Mouse (Mus musculus): ENCODE data around the gene Tmem214. TPM values are rescaled to one million over a fixed set of nuclear protein-coding genes. Genes with fewer than 3 reads are reported as not detected.

Gene Tmem214
- total RNA-seq, 2 experiments from 2014 or later = 65.5 to 71.3 TPM

- no peak for DNase-seq (ENCODE audit: low spot score in 2 of 2)
- intact Hi-C loops (cut with DNase I) = no loop called here
These were observed 44.3 kb downstream of the Tmem214 start for GRCm38 (mm10) chr5:30912156-30912555.

- intact Hi-C loops (cut with DNase I) = no loop called here
- no peak for DNase-seq (ENCODE audit: low spot score in 2 of 2)
These were observed 45.4 kb downstream of the Tmem214 start, which contains the start of gene Emilin1 for GRCm38 (mm10) chr5:30913060-30913841. Gene Emilin1 (plus strand): TSS chr5:30913402.

DNA sequence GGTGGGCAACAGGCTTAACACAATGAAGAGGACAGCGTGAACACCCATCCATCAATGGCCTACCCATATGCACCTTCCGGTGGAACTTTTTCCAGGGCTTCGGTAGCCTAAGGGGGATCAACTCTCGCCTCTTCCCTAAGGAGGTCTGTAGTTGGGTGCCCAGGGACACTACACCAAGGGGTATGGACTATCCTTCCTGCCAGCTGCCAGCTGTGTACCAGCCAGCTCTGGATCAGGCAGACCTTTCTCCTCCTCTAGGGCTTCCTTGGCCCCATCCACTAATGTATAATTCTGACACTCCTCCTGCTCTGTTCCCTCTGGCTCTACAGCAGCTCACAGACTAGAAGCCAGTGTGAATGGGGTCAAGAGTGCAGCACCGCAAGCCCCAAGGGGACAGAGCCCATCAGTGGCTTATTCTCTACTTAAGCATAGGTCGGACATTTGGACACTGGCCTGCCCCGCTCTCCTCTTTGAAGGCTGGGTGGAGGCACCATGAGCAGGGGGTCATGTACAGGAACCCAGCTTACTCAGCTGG lies 46.4 kb downstream of the Tmem214 start:
- intact Hi-C loops (cut with DNase I) = no loop called here
- no peak for DNase-seq (ENCODE audit: low spot score in 2 of 2)

DNA sequence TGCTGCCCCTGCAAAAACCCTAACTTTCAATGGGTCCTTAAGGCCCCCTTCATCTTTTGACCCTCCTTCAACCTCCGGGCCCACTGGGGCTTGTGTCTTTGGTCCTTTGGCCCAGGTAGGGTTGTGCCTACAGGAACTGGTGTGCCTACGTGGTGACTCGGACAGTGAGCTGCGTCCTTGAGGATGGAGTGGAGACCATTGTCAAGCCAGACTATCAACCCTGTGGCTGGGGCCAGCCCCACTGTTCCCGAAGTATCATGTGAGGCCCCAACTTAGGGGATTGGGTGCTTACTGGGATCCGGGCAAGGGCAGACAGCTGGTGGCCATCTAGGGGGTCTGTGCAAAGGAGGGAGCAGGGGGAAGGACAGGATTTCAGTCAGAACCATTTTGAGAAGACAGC lies 47.0 kb downstream of the Tmem214 start:
- no peak for DNase-seq (ENCODE audit: low spot score in 2 of 2)
- intact Hi-C loops (cut with DNase I) = no loop called here

- no peak for DNase-seq (ENCODE audit: low spot score in 2 of 2)
- intact Hi-C loops (cut with DNase I) = no loop called here
These were observed 47.6 kb downstream of the Tmem214 start for GRCm38 (mm10) chr5:30915456-30915855.

DNA sequence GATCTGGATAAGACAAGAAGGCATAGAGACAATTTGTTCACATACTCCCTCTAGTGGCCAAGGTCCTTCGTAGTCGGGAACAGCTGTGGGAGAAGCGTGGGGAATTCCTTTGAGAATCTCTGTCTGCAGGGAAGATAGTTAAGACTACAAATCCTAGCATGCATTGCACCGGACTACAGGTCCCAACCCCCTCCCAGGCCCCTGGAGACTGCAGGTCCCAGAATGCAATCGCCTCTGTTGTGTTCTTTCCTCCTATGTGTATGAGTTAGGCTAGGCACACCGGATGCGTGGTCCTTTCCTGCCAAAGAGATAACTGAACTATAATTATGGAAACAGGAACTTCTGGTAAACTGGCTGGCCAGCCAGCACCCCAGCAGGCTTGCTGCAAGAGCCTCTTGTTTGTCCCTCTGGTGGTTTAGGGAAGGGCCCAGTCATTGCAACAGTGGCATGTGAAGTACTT lies 48.2 kb downstream of the Tmem214 start:
- intact Hi-C loops (cut with DNase I) = loop anchor here (2.0 kb wide), 1 partner anchor 109 kb away; no protein-coding TSS in a partner anchor
- DNase-seq (ENCODE audit: low spot score in 2 of 2) = peak; percentile 87 to 98

GRCm38 (mm10) chr5:30916841-30917240 lies 49.0 kb downstream of the Tmem214 start:
- intact Hi-C loops (cut with DNase I) = loop anchor here (2.0 kb wide), 1 partner anchor 110 kb away; no protein-coding TSS in a partner anchor
- no peak for DNase-seq (ENCODE audit: low spot score in 2 of 2)

GRCm38 (mm10) chr5:30917348-30917747 lies 49.5 kb downstream of the Tmem214 start:
- DNase-seq (ENCODE audit: low spot score in 2 of 2) = no peak
- intact Hi-C loops (cut with DNase I) = loop anchor here (2.0 kb wide), 1 partner anchor 111 kb away; no protein-coding TSS in a partner anchor

GRCm38 (mm10) chr5:30917891-30918670 lies 50.3 kb downstream of the Tmem214 start:
- DNase-seq (ENCODE audit: low spot score in 2 of 2) = no peak
- intact Hi-C loops (cut with DNase I) = loop anchor here (2.0 kb wide), 1 partner anchor 111 kb away; no protein-coding TSS in a partner anchor

DNA sequence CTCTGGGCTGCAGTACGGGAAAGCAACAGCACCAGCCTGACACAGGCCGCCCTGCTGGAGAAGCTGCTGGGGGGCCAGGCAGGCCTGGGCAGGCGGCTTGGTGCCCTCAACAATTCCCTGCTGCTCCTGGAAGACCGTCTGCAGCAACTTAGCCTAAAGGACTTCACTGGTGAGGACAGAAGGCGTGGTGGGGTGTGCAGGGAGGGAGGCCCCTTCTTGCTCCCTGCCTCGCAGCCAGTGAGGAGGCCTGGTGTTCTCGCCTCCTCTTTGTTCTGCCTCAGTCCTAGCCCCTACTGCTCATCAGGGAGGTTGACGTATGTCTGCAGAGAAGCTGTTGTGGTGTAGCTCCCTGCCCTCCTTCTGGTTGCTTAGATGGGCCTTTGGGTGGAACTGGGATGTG lies 50.9 kb downstream of the Tmem214 start:
- intact Hi-C loops (cut with DNase I) = no loop called here

GRCm38 (mm10) chr5:30919831-30920614 lies 52.2 kb downstream of the Tmem214 start:
- DNase-seq (ENCODE audit: low spot score in 2 of 2) = no peak
- intact Hi-C loops (cut with DNase I) = no loop called here

More for the DNA sequence above, 50.9 kb downstream of the Tmem214 start:
- DNase-seq (ENCODE audit: low spot score in 2 of 2) = no peak

DNA sequence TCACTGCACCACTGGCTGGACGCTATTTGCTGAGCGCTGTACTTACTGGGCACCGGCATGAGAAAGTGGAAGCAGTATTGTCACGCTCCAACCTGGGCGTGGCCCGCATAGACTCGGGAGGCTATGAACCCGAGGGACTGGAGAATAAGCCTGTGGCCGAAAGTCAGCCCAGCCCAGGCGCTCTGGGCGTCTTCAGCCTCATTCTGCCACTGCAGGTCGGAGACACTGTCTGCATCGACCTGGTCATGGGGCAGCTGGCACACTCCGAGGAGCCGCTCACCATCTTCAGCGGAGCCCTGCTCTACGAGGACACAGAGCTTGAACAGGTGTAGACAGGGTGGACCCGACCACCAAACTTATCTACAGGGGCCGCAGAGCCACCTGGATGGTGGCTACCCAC lies 52.8 kb downstream of the Tmem214 start:
- intact Hi-C loops (cut with DNase I) = no loop called here
- no peak for DNase-seq (ENCODE audit: low spot score in 2 of 2)

- peak; percentile 87 to 89 for DNase-seq (ENCODE audit: low spot score in 2 of 2)
- intact Hi-C loops (cut with DNase I) = no loop called here
These were observed 53.6 kb downstream of the Tmem214 start, which contains the start of gene Khk for GRCm38 (mm10) chr5:30921256-30922033. Gene Khk (plus strand): TSS chr5:30921431.

- DNase-seq (ENCODE audit: low spot score in 2 of 2) = no peak
- intact Hi-C loops (cut with DNase I) = no loop called here
These were observed 54.8 kb downstream of the Tmem214 start for GRCm38 (mm10) chr5:30922581-30923041.

GRCm38 (mm10) chr5:30923119-30923518 lies 55.3 kb downstream of the Tmem214 start:
- intact Hi-C loops (cut with DNase I) = no loop called here
- DNase-seq (ENCODE audit: low spot score in 2 of 2) = no peak

- no peak for DNase-seq (ENCODE audit: low spot score in 2 of 2)
- intact Hi-C loops (cut with DNase I) = no loop called here
These were observed 56.8 kb downstream of the Tmem214 start for GRCm38 (mm10) chr5:30924614-30925013.

- intact Hi-C loops (cut with DNase I) = no loop called here
- DNase-seq (ENCODE audit: low spot score in 2 of 2) = no peak
These were observed 57.4 kb downstream of the Tmem214 start for GRCm38 (mm10) chr5:30925217-30925616.

GRCm38 (mm10) chr5:30926073-30926472 lies 58.3 kb downstream of the Tmem214 start:
- intact Hi-C loops (cut with DNase I) = no loop called here
- DNase-seq (ENCODE audit: low spot score in 2 of 2) = no peak
